Mouse (Mus musculus) MEL (cell line): Measurements from ENCODE around the gene Uba1.

Experiments used
- BHLHE40 ChIP-seq: IDR thresholded peaks from 2 replicates; pipeline ENCODE4 v1.6.1; 2012; ENCODE audit warnings: low read depth, mild to moderate bottlenecking, inconsistent platforms, low read length, improper control_type of control experiment, borderline replicate concordance
- KAT2A ChIP-seq: conservative IDR thresholded peaks from 2 replicates; pipeline ENCODE4 v1.6.1; 2012; ENCODE audit warnings: low read depth, low read length, improper control_type of control experiment, inconsistent platforms
- POLR2A ChIP-seq, 2 experiments: IDR thresholded peaks; 2 replicates each; pipeline ENCODE4 v1.6.1; 2011 to 2012; ENCODE audit warnings: low read length in 2 of 2, mild to moderate bottlenecking in 2 of 2, control low read depth in 1 of 2, improper control_type of control experiment in 1 of 2, low read depth in 1 of 2, moderate library complexity in 1 of 2; ENCODE audit not compliant: control insufficient read depth in 1 of 2, insufficient read depth in 1 of 2, poor library complexity in 1 of 2
- ZNF384 ChIP-seq: IDR thresholded peaks from 2 replicates; pipeline ENCODE4 v1.6.1; 2012; ENCODE audit warnings: low read depth, mild to moderate bottlenecking, inconsistent platforms, low read length, improper control_type of control experiment

DNA sequence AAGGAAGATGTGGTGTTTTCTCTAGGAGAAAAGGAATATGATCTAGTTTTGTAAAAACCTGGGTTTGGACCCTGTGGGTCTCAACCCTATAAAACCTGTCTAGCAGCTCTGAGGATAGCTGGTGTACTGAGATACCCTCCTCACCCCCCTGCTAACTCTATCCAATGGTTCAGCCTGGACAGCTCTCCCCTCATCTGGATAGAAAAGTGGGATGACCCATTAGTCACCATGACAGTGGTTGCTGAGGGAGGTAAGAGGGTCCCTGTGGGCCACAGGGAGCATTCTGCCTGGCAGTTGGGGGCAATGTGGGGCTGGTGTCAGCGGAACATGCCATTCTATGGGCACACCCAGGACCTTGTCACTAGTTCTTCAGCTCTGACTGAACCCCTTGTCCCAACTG lies 34.5 kb downstream of the Uba1 start:
- no peak for TF ChIP-seq KAT2A
- no peak for TF ChIP-seq POLR2A (IDR thresholded peaks at IDR 0.05; ENCODE audit: control insufficient read depth in 1 of 2, insufficient read depth in 1 of 2, low read depth in 1 of 2, low read length in 2 of 2, poor library complexity in 1 of 2)
- TF ChIP-seq ZNF384 = no peak
- TF ChIP-seq BHLHE40 = no peak
